Mouse (Mus musculus): Measurements from ENCODE around the gene AC131692.1. TPM values are rescaled to one million over a fixed set of nuclear protein-coding genes. Genes with fewer than 3 reads are reported as not detected.

Gene AC131692.1
- polyA plus RNA-seq, 1 experiment from 2014 or later: not detected

Other genes with a start within 250 kb of the AC131692.1 start
- 335 TPM for gene Frmd8, start 219.1 kb upstream of the AC131692.1 start, polyA plus RNA-seq (2017; shearing (Covaris generic))
- gene Slc25a45, start 216.6 kb upstream of the AC131692.1 start, polyA plus RNA-seq (2017; shearing (Covaris generic)): 44.8 TPM
- gene Tigd3, start 200.3 kb upstream of the AC131692.1 start, polyA plus RNA-seq (2017; shearing (Covaris generic)): 0.36 TPM
- gene Dpf2, start 181.4 kb upstream of the AC131692.1 start, polyA plus RNA-seq (2017; shearing (Covaris generic)): 210 TPM
- gene Cdc42ep2, start 169.6 kb upstream of the AC131692.1 start, polyA plus RNA-seq (2017; shearing (Covaris generic)): 0.14 TPM
- gene Pola2, start 130.2 kb upstream of the AC131692.1 start, polyA plus RNA-seq (2017; shearing (Covaris generic)): 57.4 TPM
- not detected for gene Slc22a20, start 108.3 kb upstream of the AC131692.1 start, polyA plus RNA-seq (2017; shearing (Covaris generic))
- gene Capn1, start 78.5 kb upstream of the AC131692.1 start, polyA plus RNA-seq (2017; shearing (Covaris generic)): 84.5 TPM
- 51.3 TPM for gene Syvn1, start 47.8 kb upstream of the AC131692.1 start, polyA plus RNA-seq (2017; shearing (Covaris generic))
- gene Mrpl49, start 36.6 kb upstream of the AC131692.1 start, polyA plus RNA-seq (2017; shearing (Covaris generic)): 61.3 TPM
- gene Fau, start 36.6 kb upstream of the AC131692.1 start, polyA plus RNA-seq (2017; shearing (Covaris generic)): 1,170 TPM
- 5.8 TPM for gene Znhit2, start 33.2 kb upstream of the AC131692.1 start, polyA plus RNA-seq (2017; shearing (Covaris generic))
- gene Tm7sf2, start 26.0 kb upstream of the AC131692.1 start, polyA plus RNA-seq (2017; shearing (Covaris generic)): 15.6 TPM
- 73.4 TPM for gene Vps51, start 17.2 kb upstream of the AC131692.1 start, polyA plus RNA-seq (2017; shearing (Covaris generic))
- not detected for gene Tmem262, start 14.4 kb upstream of the AC131692.1 start, polyA plus RNA-seq (2017; shearing (Covaris generic))
- 1.7 TPM for gene Gm28374, start 12.2 kb upstream of the AC131692.1 start, polyA plus RNA-seq (2017; shearing (Covaris generic))
- gene Zfpl1, start 9.5 kb upstream of the AC131692.1 start, polyA plus RNA-seq (2017; shearing (Covaris generic)): 47.2 TPM
- 3.9 TPM for gene Cdca5, start 9.4 kb upstream of the AC131692.1 start, polyA plus RNA-seq (2017; shearing (Covaris generic))
- gene Naaladl1, start 11.4 kb downstream of the AC131692.1 start, polyA plus RNA-seq (2017; shearing (Covaris generic)): not detected
- gene Sac3d1, start 24.2 kb downstream of the AC131692.1 start, polyA plus RNA-seq (2017; shearing (Covaris generic)): 1.5 TPM
- gene Snx15, start 33.9 kb downstream of the AC131692.1 start, polyA plus RNA-seq (2017; shearing (Covaris generic)): 42.8 TPM
- not detected for gene Batf2, start 46.6 kb downstream of the AC131692.1 start, polyA plus RNA-seq (2017; shearing (Covaris generic))
- gene Arl2, start 47.1 kb downstream of the AC131692.1 start, polyA plus RNA-seq (2017; shearing (Covaris generic)): 28.6 TPM
- not detected for gene Majin, start 90.0 kb downstream of the AC131692.1 start, polyA plus RNA-seq (2017; shearing (Covaris generic))
- gene Gpha2, start 132.0 kb downstream of the AC131692.1 start, polyA plus RNA-seq (2017; shearing (Covaris generic)): not detected
- gene Ppp2r5b, start 141.5 kb downstream of the AC131692.1 start, polyA plus RNA-seq (2017; shearing (Covaris generic)): 6.7 TPM
- gene Atg2a, start 147.2 kb downstream of the AC131692.1 start, polyA plus RNA-seq (2017; shearing (Covaris generic)): 42.5 TPM
- 8.5 TPM for gene Ehd1, start 182.3 kb downstream of the AC131692.1 start, polyA plus RNA-seq (2017; shearing (Covaris generic))
- 0.10 TPM for gene Cdc42bpg, start 212.0 kb downstream of the AC131692.1 start, polyA plus RNA-seq (2017; shearing (Covaris generic))
- gene Men1, start 240.6 kb downstream of the AC131692.1 start, polyA plus RNA-seq (2017; shearing (Covaris generic)): 58.3 TPM
- gene Map4k2, start 246.7 kb downstream of the AC131692.1 start, polyA plus RNA-seq (2017; shearing (Covaris generic)): 104 TPM